Mouse (Mus musculus): ENCODE data around the gene Rbm6.

DNA sequence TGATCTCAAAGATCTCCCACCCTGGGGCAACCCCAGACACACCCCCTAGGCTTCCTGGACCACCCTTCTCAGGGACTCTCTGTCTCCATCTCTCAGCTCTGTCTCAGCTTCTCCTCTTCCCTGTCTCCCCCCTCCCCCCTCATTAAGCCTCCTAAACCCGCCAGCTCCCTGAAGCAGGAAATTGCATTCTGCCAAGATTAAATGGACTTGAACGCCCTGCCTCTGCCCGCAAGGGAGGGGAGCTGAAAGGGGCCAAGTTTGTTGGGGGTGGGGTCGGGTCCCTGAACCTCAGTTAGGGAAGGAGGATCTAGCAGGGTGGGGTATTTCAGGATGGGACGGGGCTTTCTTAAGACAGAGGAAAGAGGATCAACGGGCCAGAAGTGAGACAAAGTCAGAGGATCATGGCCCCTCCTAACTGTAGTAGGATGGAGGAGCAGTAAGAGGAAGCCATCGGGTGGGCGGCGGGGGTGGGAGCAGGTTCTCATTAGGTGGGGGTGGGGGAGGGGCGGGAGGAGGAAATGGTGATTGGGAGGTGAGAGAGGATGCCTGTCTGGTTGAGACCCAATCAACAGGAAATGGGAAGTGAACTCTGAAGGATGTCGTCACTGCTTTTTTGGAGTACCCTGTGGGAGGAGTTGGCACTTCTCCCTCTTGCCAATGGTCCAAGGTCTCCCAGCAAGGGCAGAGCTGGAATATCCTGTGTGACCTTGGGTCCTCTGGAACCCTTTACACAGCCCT is 149.1 kb downstream of the Rbm6 start:
- TF ChIP-seq POLR2A (IDR thresholded peaks at IDR 0.05; ENCODE audit: low read depth, low read length), result no peak
- TF ChIP-seq CTCF (conservative IDR thresholded peaks at IDR 0.05; ENCODE audit: insufficient read depth, insufficient read length, low read depth, low read length), result no peak

All from kidney, adult 2 months (tissue).